Mouse (Mus musculus) CH12.LX (cell line): ENCODE data around the gene Gapvd1. TPM values are rescaled to one million over a fixed set of nuclear protein-coding genes. Genes with fewer than 3 reads are reported as not detected.
"Not testable (repeated sequence)": the region's sequence is repeated elsewhere in the genome, so short reads cannot be mapped to it uniquely, and the experiment has no call there.

Experiments
- DNase-seq: peaks from one replicate; pipeline ENCODE4 v3.0.0-alpha.2; 2013; ENCODE audit errors: extremely low read depth
- H3K27ac ChIP-seq: 2 replicates; pipeline ENCODE4 v1.5.1; 2012; ENCODE audit warnings: low read depth, mild to moderate bottlenecking, control low read depth, moderate library complexity; ENCODE audit not compliant: insufficient read depth
- H3K27me3 ChIP-seq: replicated peaks from 2 replicates; pipeline ENCODE3; 2012; ENCODE audit warnings: inconsistent platforms
- H3K36me3 ChIP-seq, 2 experiments: replicated peaks in 1 of 2; 2 replicates each; pipeline versions ENCODE3 to v1.6.1; 2012; ENCODE audit warnings: inconsistent platforms in 1 of 2, low read length in 1 of 2, mild to moderate bottlenecking in 1 of 2, mixed read lengths in 1 of 2, moderate library complexity in 1 of 2; ENCODE audit not compliant: control insufficient read depth in 1 of 2, insufficient read depth in 1 of 2
- H3K4me1 ChIP-seq, 2 experiments: 2 replicates each; pipeline ENCODE4 v1.6.1; 2012; ENCODE audit warnings: inconsistent platforms in 1 of 2, moderate library complexity in 1 of 2; ENCODE audit not compliant: insufficient read depth in 2 of 2, control insufficient read depth in 1 of 2
- H3K4me2 ChIP-seq: 2 replicates; pipeline ENCODE4 v1.6.1; 2012; ENCODE audit warnings: low read depth, mild to moderate bottlenecking, control low read depth; ENCODE audit not compliant: poor library complexity, insufficient read depth, severe bottlenecking
- H3K4me3 ChIP-seq, 3 experiments: fragments of 150-350 bp in 1 of 3; sonication (generic) in 1 of 3; replicated peaks in 1 of 3; 2 replicates each; pipeline versions ENCODE3 to v1.5.1; 2011 to 2012; ENCODE audit warnings: low read depth in 2 of 3, low read length in 2 of 3, mild to moderate bottlenecking in 2 of 3, moderate library complexity in 2 of 3, control low read depth in 1 of 3, improper control_type of control experiment in 1 of 3, inconsistent platforms in 1 of 3, mixed read lengths in 1 of 3; ENCODE audit not compliant: poor library complexity in 1 of 3
- H3K79me2 ChIP-seq: replicated peaks from 2 replicates; pipeline ENCODE4 v1.6.1; 2012; ENCODE audit warnings: mild to moderate bottlenecking, moderate library complexity; ENCODE audit not compliant: control insufficient read depth, poor library complexity, insufficient read depth, severe bottlenecking; ENCODE audit errors: extremely low read depth
- H3K9ac ChIP-seq: 2 replicates; pipeline ENCODE4 v1.6.1; 2012; ENCODE audit warnings: low read depth, mild to moderate bottlenecking, control low read depth, moderate library complexity; ENCODE audit not compliant: insufficient read depth
- H3K9me3 ChIP-seq: replicated peaks from 2 replicates; pipeline ENCODE3; 2012; ENCODE audit warnings: low read length, inconsistent platforms, mixed read lengths
- CTCF ChIP-seq, 2 experiments: IDR thresholded peaks in 1 of 2; conservative IDR thresholded peaks in 1 of 2; 2 replicates each; pipeline ENCODE4 v1.5.1; 2011 to 2012; ENCODE audit warnings: low read depth in 2 of 2, low read length in 2 of 2, improper control_type of control experiment in 1 of 2, inconsistent platforms in 1 of 2, mild to moderate bottlenecking in 1 of 2, moderate library complexity in 1 of 2
- ELF1 ChIP-seq: IDR thresholded peaks from 2 replicates; pipeline ENCODE4 v1.6.1; 2014; ENCODE audit warnings: low read depth, mild to moderate bottlenecking, inconsistent platforms, low read length, improper control_type of control experiment
- HCFC1 ChIP-seq: IDR thresholded peaks from 2 replicates; pipeline ENCODE4 v1.6.1; 2012; ENCODE audit warnings: low read depth, mild to moderate bottlenecking, inconsistent platforms, low read length, improper control_type of control experiment
- IRF4 ChIP-seq: IDR thresholded peaks from 2 replicates; pipeline ENCODE4 v1.6.1; 2014; ENCODE audit warnings: low read depth, mild to moderate bottlenecking, inconsistent platforms, low read length, improper control_type of control experiment
- MAX ChIP-seq: IDR thresholded peaks from 2 replicates; pipeline ENCODE4 v1.6.1; 2011; ENCODE audit warnings: low read length, improper control_type of control experiment
- NELFE ChIP-seq: IDR thresholded peaks from 2 replicates; pipeline ENCODE4 v1.6.1; 2011; ENCODE audit warnings: low read depth, low read length, improper control_type of control experiment
- POLR2A ChIP-seq: IDR thresholded peaks from 2 replicates; pipeline ENCODE4 v1.6.1; 2011; ENCODE audit warnings: low read depth, mild to moderate bottlenecking, improper control_type of control experiment, low read length
- RAD21 ChIP-seq: IDR thresholded peaks from 2 replicates; pipeline ENCODE4 v1.6.1; 2011; ENCODE audit warnings: low read depth, mild to moderate bottlenecking, low read length, improper control_type of control experiment, moderate library complexity
- SIN3A ChIP-seq: IDR thresholded peaks from 2 replicates; pipeline ENCODE4 v1.6.1; 2012; ENCODE audit warnings: low read length, improper control_type of control experiment, inconsistent platforms
- SMC3 ChIP-seq: IDR thresholded peaks from 2 replicates; pipeline ENCODE4 v1.6.1; 2011; ENCODE audit warnings: low read depth, low read length, improper control_type of control experiment
- TBP ChIP-seq: conservative IDR thresholded peaks from 2 replicates; pipeline ENCODE4 v1.6.1; 2011; ENCODE audit warnings: low read depth, low read length, improper control_type of control experiment
- TCF12 ChIP-seq: IDR thresholded peaks from 2 replicates; pipeline ENCODE4 v1.6.1; 2014; ENCODE audit warnings: low read depth, mild to moderate bottlenecking, inconsistent platforms, low read length, improper control_type of control experiment
- USF1 ChIP-seq: IDR thresholded peaks from 2 replicates; pipeline ENCODE4 v1.6.1; 2014; ENCODE audit warnings: low read depth, mild to moderate bottlenecking, inconsistent platforms, low read length, improper control_type of control experiment
- dilution Hi-C: fragments of 300-500 bp; cut with MboI; formaldehyde crosslinking; loops from 2 replicates; pipeline ENCODE4 v1.14.3; 2020; ENCODE audit warnings: low sequenced_read_pairs; ENCODE audit not compliant: extremely low pct_unique_long_range_greater_than_20kb, extremely low pct_ligation_motif_present
- in situ Hi-C: fragments of 300-500 bp; cut with MboI; formaldehyde crosslinking; loops from 3 replicates; pipeline ENCODE4 v1.14.3; 2019; ENCODE audit warnings: low sequenced_read_pairs, low pct_ligation_motif_present, low pct_unique_long_range_greater_than_20kb, mixed read lengths
- polyA plus RNA-seq: library from polyadenylated mRNA; unstranded; fragments of >175 nt; gene quantifications from 2 replicates; pipeline ENCODE4 v1.2.1, GENCODE M21; 2012; ENCODE audit warnings: low read depth; ENCODE audit not compliant: insufficient read length
- total RNA-seq, 2 experiments: library from RNA; depleted of rRNA; stranded (reverse); fragments of 300-350 nt in 1 of 2; fragments of >200 nt in 1 of 2; gene quantifications; 2 replicates each; pipeline ENCODE4 v1.2.3; 2012 to 2014

Gapvd1 gene
- total and polyA plus RNA-seq, 3 experiments: 45.1 to 71.3 (median 47.0) TPM

- H3K27me3 ChIP-seq, H3K4me2 ChIP-seq, H3K79me2 ChIP-seq, H3K9me3 ChIP-seq, H3K9ac ChIP-seq, H3K4me3 ChIP-seq, dilution Hi-C loops, DNase-seq, H3K27ac ChIP-seq: not testable (repeated sequence)
- in situ Hi-C loops: loop anchor here (10.0 to 25.0 kb wide), 2 partner anchors 172 to 320 kb away; partner anchors contain the start of genes AI182371, Cntrl and Traf1
- TF ChIP-seq CTCF (conservative IDR thresholded peaks at IDR 0.05 in 1 of 2, IDR thresholded peaks at IDR 0.05 in 1 of 2; ENCODE audit: low read depth in 2 of 2, low read length in 2 of 2): 0 out of 4 replicates have a peak, but pooled peaks of 1 of the 2 experiments have one; percentile 5
- TF ChIP-seq TBP: 0 out of 2 replicates have a peak, but pooled peaks have one; percentile 27
- Histone ChIP-seq H3K36me3 (peaks cover 39 to 64% of the 10 kb centered on the region in 2 experiments), H3K4me1 (peaks cover 3 to 17% of the 10 kb centered on the region in 2 experiments; a peak in 2 of 4 replicates)
Observed at GRCm38 (mm10) chr2:34792543-34792942, 37.5 kb upstream of the Gapvd1 start.

GRCm38 (mm10) chr2:34790282-34790681, 35.2 kb upstream of the Gapvd1 start:
- in situ Hi-C loops: loop anchor here (10.0 to 25.0 kb wide), 2 partner anchors 175 to 322 kb away; partner anchors contain the start of genes AI182371, Cntrl and Traf1
- dilution Hi-C loops: no loop called here
- Histone ChIP-seq H3K27me3 (no peaks in the 10 kb centered on the region), H3K79me2 (no peaks in the 10 kb centered on the region; the same call in 1 of the 2 replicates), H3K9me3 (peaks cover 7% of the 10 kb centered on the region), H3K27ac (peak overlapping the region; percentile 84), H3K4me2 (peak overlapping the region; percentile 79), H3K36me3 (peaks cover 41 to 65% of the 10 kb centered on the region in 2 experiments), H3K4me3 (peak overlapping the region; percentile 54 to 69 (median 68)), H3K4me1 (peaks cover 3 to 17% of the 10 kb centered on the region in 2 experiments; a peak in 2 of 4 replicates), H3K9ac (peak overlapping the region; percentile 54; the same call in 1 of the 2 replicates)
- TF ChIP-seq SMC3 (no peak), MAX (0 out of 2 replicates have a peak, but pooled peaks have one; percentile 1), TBP (0 out of 2 replicates have a peak, but pooled peaks have one; percentile 28), POLR2A (peak; percentile 67), NELFE (peak; percentile 57; the same call in 1 of the 2 replicates), TCF12 (peak; percentile 51; the same call in 1 of the 2 replicates), RAD21 (no peak), HCFC1 (peak; percentile 41; the same call in 1 of the 2 replicates), ELF1 (peak; percentile 89), IRF4 (peak; percentile 28; the same call in 1 of the 2 replicates)
- DNase-seq: peak; percentile 85

- DNase-seq: no peak
- in situ Hi-C loops (loop anchor here (25.0 kb wide), 1 partner anchor 328 kb away; the partner anchor contains the start of genes AI182371 and Cntrl), dilution Hi-C loops (no loop called here)
- Histone ChIP-seq H3K9ac (no peak overlapping the region), H3K79me2 (peaks cover 2% of the 10 kb centered on the region; the same call in 1 of the 2 replicates), H3K27me3 (no peaks in the 10 kb centered on the region), H3K4me3 (no peak overlapping the region), H3K4me1 (peaks cover 0 to 14% of the 10 kb centered on the region in 2 experiments; a peak in 2 of 4 replicates), H3K36me3 (peaks cover 62 to 88% of the 10 kb centered on the region in 2 experiments), H3K4me2 (no peak overlapping the region), H3K9me3 (peaks cover 6% of the 10 kb centered on the region), H3K27ac (no peak overlapping the region)
- TF ChIP-seq USF1 (no peak), CTCF (conservative IDR thresholded peaks at IDR 0.05 in 1 of 2, IDR thresholded peaks at IDR 0.05 in 1 of 2; ENCODE audit: low read depth in 2 of 2, low read length in 2 of 2) (peak; percentile 64 to 74), SIN3A (no peak)
Observed at GRCm38 (mm10) chr2:34784085-34784484, 29.1 kb upstream of the Gapvd1 start.
